Mouse (Mus musculus): ENCODE results near the gene Rftn1. TPM values are rescaled to one million over a fixed set of nuclear protein-coding genes. Genes with fewer than 3 reads are reported as not detected.

The Rftn1 gene
- total and polyA plus RNA-seq, 3 experiments = 52.5 to 80.6 (median 60.5) TPM

DNA sequence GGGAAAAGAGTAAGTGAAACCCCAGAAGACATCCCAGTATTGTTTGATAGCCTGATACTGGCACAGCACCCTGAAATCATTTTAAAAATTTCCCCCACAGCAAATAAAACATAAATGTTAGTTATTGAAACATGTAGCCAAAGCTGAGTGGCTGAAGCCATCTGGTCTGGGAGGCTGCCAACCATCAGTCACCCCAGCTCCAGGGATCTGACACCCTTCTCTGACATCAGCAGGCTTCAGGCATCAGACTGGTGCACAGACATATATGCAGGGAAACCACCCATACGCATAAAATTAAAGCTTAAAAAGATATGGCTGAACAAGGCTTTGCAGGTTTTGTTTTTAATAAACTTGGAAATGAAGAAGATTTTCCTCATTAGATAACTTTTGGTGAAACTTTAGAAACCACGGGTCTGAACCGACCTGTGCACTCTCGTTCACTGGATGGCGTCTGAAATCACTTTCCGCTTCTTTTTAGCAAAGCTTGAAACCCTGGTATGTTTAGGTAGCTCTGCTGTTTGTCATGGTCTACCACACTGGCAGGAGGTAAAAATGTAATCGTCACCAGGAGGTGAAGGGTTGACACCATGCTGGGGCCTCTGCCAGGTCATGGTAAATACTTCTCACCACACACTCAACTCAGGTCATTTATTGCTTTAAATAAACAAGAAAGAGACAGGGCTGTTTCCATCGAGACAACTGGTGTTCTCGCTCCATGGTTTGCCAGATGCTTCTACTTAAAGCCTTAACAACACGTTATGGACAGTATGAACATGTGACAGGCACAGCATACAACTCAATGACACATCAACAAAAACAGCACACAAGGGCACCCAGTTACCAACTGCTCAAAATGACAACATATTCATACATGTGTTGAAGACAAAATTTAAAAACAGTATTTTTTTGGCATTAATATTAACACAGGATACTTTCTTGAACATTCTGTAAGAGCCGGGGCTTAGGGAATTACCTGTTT is 197.6 kb downstream of the Rftn1 start:
- no peak overlapping the region for H3K9ac ChIP-seq (ENCODE audit: insufficient read depth, low read depth)
- TF ChIP-seq TBP (conservative IDR thresholded peaks at IDR 0.05; ENCODE audit: low read depth, low read length) (no peak), ETS1 (conservative IDR thresholded peaks at IDR 0.05; ENCODE audit: low read depth, low read length) (0 out of 2 replicates have a peak, but pooled peaks have one; percentile 18), MXI1 (IDR thresholded peaks at IDR 0.05; ENCODE audit: low read depth, low read length) (peak; percentile 61), ZMIZ1 (IDR thresholded peaks at IDR 0.05; ENCODE audit: low read depth, low read length) (no peak), IRF4 (IDR thresholded peaks at IDR 0.05; ENCODE audit: low read depth, low read length) (0 out of 2 replicates have a peak, but pooled peaks have one; percentile 8), UBTF (IDR thresholded peaks at IDR 0.05; ENCODE audit: low read depth, low read length) (no peak), SMC3 (IDR thresholded peaks at IDR 0.05; ENCODE audit: low read depth, low read length) (0 out of 2 replicates have a peak, but pooled peaks have one; percentile 8), TCF12 (IDR thresholded peaks at IDR 0.05; ENCODE audit: low read depth, low read length) (0 out of 2 replicates have a peak, but pooled peaks have one; percentile 14), ELF1 (IDR thresholded peaks at IDR 0.05; ENCODE audit: low read depth, low read length) (no peak), RCOR1 (conservative IDR thresholded peaks at IDR 0.05; ENCODE audit: low read depth, low read length) (no peak), MEF2A (IDR thresholded peaks at IDR 0.05; ENCODE audit: borderline replicate concordance, low read depth, low read length) (no peak), MYC (IDR thresholded peaks at IDR 0.05; ENCODE audit: low read depth, low read length) (no peak), EP300 (IDR thresholded peaks at IDR 0.05; ENCODE audit: low read length) (peak; percentile 29; the same call in 1 of the 2 replicates), ZNF384 (IDR thresholded peaks at IDR 0.05; ENCODE audit: low read depth, low read length) (no peak)
- H3K27me3 ChIP-seq (replicated peaks) = no peaks in the 10 kb centered on the region
- H3K4me1 ChIP-seq (ENCODE audit: control insufficient read depth in 1 of 2, insufficient read depth in 2 of 2) = peaks cover 5 to 38% of the 10 kb centered on the region in 2 experiments
- H3K4me3 ChIP-seq (replicated peaks in 1 of 3; ENCODE audit: low read depth in 2 of 3, low read length in 2 of 3, poor library complexity in 1 of 3) = no peak overlapping the region
- H3K36me3 ChIP-seq (replicated peaks in 1 of 2; ENCODE audit: control insufficient read depth in 1 of 2, insufficient read depth in 1 of 2, low read length in 1 of 2) = peaks cover 9 to 51% of the 10 kb centered on the region in 2 experiments
- H3K27ac ChIP-seq (ENCODE audit: insufficient read depth, low read depth) = peak overlapping the region; percentile 32; the same call in 1 of the 2 replicates
- DNase-seq (ENCODE audit: extremely low read depth) = peak; percentile 54
- no peaks in the 10 kb centered on the region for H3K79me2 ChIP-seq (replicated peaks; ENCODE audit: control insufficient read depth, extremely low read depth, insufficient read depth, poor library complexity, severe bottlenecking)
- in situ Hi-C loops (cut with MboI; ENCODE audit: low pct_ligation_motif_present, low pct_unique_long_range_greater_than_20kb, low sequenced_read_pairs) (no loop called here), dilution Hi-C loops (cut with MboI; ENCODE audit: extremely low pct_ligation_motif_present, extremely low pct_unique_long_range_greater_than_20kb, low sequenced_read_pairs) (no loop called here)
- H3K4me2 ChIP-seq (ENCODE audit: insufficient read depth, low read depth, poor library complexity, severe bottlenecking) = no peak overlapping the region
- no peaks in the 10 kb centered on the region for H3K9me3 ChIP-seq (replicated peaks; ENCODE audit: low read length)

DNA sequence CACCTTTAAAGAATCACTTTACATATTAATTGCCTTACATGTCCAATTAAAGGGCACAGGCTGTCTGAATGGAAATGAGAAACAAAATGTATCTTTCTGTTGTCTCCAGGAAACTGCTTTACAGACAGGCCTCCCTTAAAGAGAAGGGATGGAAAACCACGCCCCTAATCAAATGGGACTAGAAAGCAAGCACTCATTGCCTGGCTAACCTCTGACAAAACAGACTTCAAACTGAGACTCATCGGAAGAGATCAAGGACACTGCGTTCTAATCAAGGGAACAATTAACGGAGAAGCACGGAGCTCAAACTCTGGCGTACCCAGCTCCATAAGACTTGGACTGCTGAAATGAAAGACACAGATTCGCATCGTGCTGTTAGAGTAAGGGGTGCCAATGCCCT is 200.9 kb downstream of the Rftn1 start:
- no peak for TF ChIP-seq TBP (conservative IDR thresholded peaks at IDR 0.05; ENCODE audit: low read depth, low read length)
- no peak for TF ChIP-seq MYC (IDR thresholded peaks at IDR 0.05; ENCODE audit: low read depth, low read length)
- TF ChIP-seq SMC3 (IDR thresholded peaks at IDR 0.05; ENCODE audit: low read depth, low read length) = no peak
- no peak for TF ChIP-seq USF2 (conservative IDR thresholded peaks at IDR 0.05; ENCODE audit: low read depth, low read length)
- TF ChIP-seq RCOR1 (conservative IDR thresholded peaks at IDR 0.05; ENCODE audit: low read depth, low read length) = no peak
- DNase-seq (ENCODE audit: extremely low read depth) = no peak
- Histone ChIP-seq H3K9ac (ENCODE audit: insufficient read depth, low read depth) (no peak overlapping the region), H3K9me3 (replicated peaks; ENCODE audit: low read length) (no peaks in the 10 kb centered on the region), H3K36me3 (replicated peaks in 1 of 2; ENCODE audit: control insufficient read depth in 1 of 2, insufficient read depth in 1 of 2, low read length in 1 of 2) (peaks cover 16 to 36% of the 10 kb centered on the region in 2 experiments), H3K4me3 (replicated peaks in 1 of 3; ENCODE audit: low read depth in 2 of 3, low read length in 2 of 3, poor library complexity in 1 of 3) (no peak overlapping the region), H3K4me2 (ENCODE audit: insufficient read depth, low read depth, poor library complexity, severe bottlenecking) (no peak overlapping the region), H3K4me1 (ENCODE audit: control insufficient read depth in 1 of 2, insufficient read depth in 2 of 2) (peaks cover 5 to 23% of the 10 kb centered on the region in 2 experiments), H3K27ac (ENCODE audit: insufficient read depth, low read depth) (no peak overlapping the region), H3K79me2 (replicated peaks; ENCODE audit: control insufficient read depth, extremely low read depth, insufficient read depth, poor library complexity, severe bottlenecking) (no peaks in the 10 kb centered on the region), H3K27me3 (replicated peaks) (no peaks in the 10 kb centered on the region)
- in situ Hi-C loops (cut with MboI; ENCODE audit: low pct_ligation_motif_present, low pct_unique_long_range_greater_than_20kb, low sequenced_read_pairs) (no loop called here), dilution Hi-C loops (cut with MboI; ENCODE audit: extremely low pct_ligation_motif_present, extremely low pct_unique_long_range_greater_than_20kb, low sequenced_read_pairs) (no loop called here)
